Mouse (Mus musculus) embryonic facial prominence, embryonic 11.5 days (tissue): ENCODE data around the gene Syn3. TPM values are rescaled to one million over a fixed set of nuclear protein-coding genes. Genes with fewer than 3 reads are reported as not detected.

ENCODE experiments used
- ATAC-seq: fragments of 200-750 bp; cut with Nextera tagmentation; replicated peaks from 2 replicates; pipeline ENCODE4 v1.8.0; 2017; ENCODE audit warnings: low read depth; ENCODE audit not compliant: insufficient number of reproducible peaks, low FRiP score, low TSS enrichment
- DNase-seq: peaks from one replicate; pipeline ENCODE4 v3.0.0-alpha.2; 2015; ENCODE audit warnings: low spot score
- H3K27ac ChIP-seq: fragments of 300-500 bp; sonication (generic); replicated peaks from 2 replicates; pipeline ENCODE4 v1.5.1; 2014; ENCODE audit warnings: mild to moderate bottlenecking, low read depth, low read length, control low read depth
- H3K27me3 ChIP-seq: fragments of 300-500 bp; sonication (generic); 2 replicates; pipeline ENCODE4 v1.6.1; 2014; ENCODE audit warnings: mild to moderate bottlenecking, low read length, moderate library complexity, mixed read lengths; ENCODE audit not compliant: control insufficient read depth, insufficient read depth
- H3K36me3 ChIP-seq: fragments of 300-500 bp; sonication (generic); replicated peaks from 2 replicates; pipeline ENCODE4 v1.6.1; 2014; ENCODE audit warnings: low read depth, mild to moderate bottlenecking, low read length, moderate library complexity, mixed read lengths; ENCODE audit not compliant: control insufficient read depth, insufficient read depth
- H3K4me1 ChIP-seq: fragments of 300-500 bp; sonication (generic); 2 replicates; pipeline ENCODE4 v1.6.1; 2014; ENCODE audit warnings: low read length, mixed read lengths; ENCODE audit not compliant: control insufficient read depth, insufficient read depth
- H3K4me2 ChIP-seq: fragments of 300-500 bp; sonication (generic); 2 replicates; pipeline ENCODE4 v1.6.1; 2014; ENCODE audit warnings: low read depth, mild to moderate bottlenecking, control low read depth, low read length, moderate library complexity
- H3K4me3 ChIP-seq: fragments of 300-500 bp; sonication (generic); 2 replicates; pipeline ENCODE4 v1.5.1; 2014; ENCODE audit warnings: low read depth, low read length, control low read depth
- H3K9ac ChIP-seq: fragments of 300-500 bp; sonication (generic); replicated peaks from 2 replicates; pipeline ENCODE4 v1.6.1; 2014; ENCODE audit warnings: mild to moderate bottlenecking, control low read depth, low read length
- H3K9me3 ChIP-seq: fragments of 300-500 bp; sonication (generic); replicated peaks from 2 replicates; pipeline ENCODE4 v1.6.1; 2016; ENCODE audit warnings: mild to moderate bottlenecking, low read length, inconsistent platforms, mixed read lengths; ENCODE audit not compliant: control insufficient read depth
- WGBS: fragments of 180-500 bp; shearing (Covaris S2); extraction: QIAGEN DNeasy Blood & Tissue Kit; methylation state at CpG from one replicate; pipeline ENCODE4 v1.1.7; 2014; 5-methylcytosine and 5-hydroxymethylcytosine counted together
- polyA plus RNA-seq: library from polyadenylated mRNA; unstranded; fragments of >200 nt; fragmentation: Nextera tagmentation; extraction: Ambion mirVana; gene quantifications from 2 replicates; pipeline ENCODE4 v1.2.1, GENCODE M21; 2014

The Syn3 gene
- polyA plus RNA-seq, 1 experiment from 2014 or later = 3.1 TPM

DNA sequence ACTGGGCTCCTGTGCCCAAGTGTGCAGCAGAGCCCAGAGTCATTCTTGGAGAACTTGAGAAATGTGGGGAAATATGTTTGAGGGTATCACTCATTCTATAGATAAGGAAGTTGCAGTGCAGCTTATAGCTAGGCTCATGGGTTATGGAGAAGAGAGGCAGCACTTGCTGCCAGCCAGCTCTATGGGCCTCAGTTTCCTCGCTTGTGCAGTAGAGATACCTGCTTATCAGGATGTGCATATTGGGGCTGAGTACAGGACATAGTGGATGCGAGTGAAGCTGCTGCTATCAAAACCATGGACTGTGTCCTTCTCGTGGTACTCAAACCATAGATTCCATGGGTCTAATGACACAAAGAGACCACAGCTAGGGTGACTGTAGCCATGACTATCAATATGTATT, 146.2 kb downstream of the Syn3 start:
- 93% methylated on average over 3 of the region's 3 CpGs for WGBS
- H3K4me1 ChIP-seq = no peaks in the 10 kb centered on the region

DNA sequence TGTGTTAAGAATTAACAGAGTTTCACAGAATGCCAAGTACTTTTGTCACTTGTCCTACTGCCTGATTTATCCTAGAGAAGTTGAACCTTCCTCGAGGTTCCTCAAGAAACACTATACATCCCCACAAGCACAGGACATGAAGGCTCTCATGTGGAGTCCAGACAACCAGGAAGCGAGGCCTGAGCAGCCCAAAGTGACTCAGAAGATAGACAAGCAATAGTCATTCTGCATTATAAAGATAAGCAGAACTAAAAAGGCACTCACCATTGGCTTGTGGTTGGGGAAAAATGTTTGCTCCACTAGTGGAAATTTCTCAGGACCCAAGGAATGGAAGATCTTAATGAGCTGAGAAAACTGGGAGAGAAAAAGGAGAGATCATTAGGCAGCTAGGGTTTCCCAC, 147.4 kb downstream of the Syn3 start:
- Histone ChIP-seq H3K4me1 (no peaks in the 10 kb centered on the region), H3K27me3 (no peaks in the 10 kb centered on the region), H3K4me2 (no peak overlapping the region), H3K36me3 (no peaks in the 10 kb centered on the region), H3K9me3 (no peaks in the 10 kb centered on the region), H3K9ac (no peak overlapping the region), H3K27ac (no peak overlapping the region), H3K4me3 (no peak overlapping the region)
- 78% methylated on average over 2 of the region's 2 CpGs for WGBS
- ATAC-seq = no peak
- DNase-seq = no peak

More for the DNA sequence above, 146.2 kb downstream of the Syn3 start:
- DNase-seq = no peak
- Histone ChIP-seq H3K36me3 (no peaks in the 10 kb centered on the region), H3K9ac (no peak overlapping the region), H3K4me3 (no peak overlapping the region), H3K27me3 (no peaks in the 10 kb centered on the region), H3K27ac (no peak overlapping the region), H3K9me3 (no peaks in the 10 kb centered on the region), H3K4me2 (no peak overlapping the region)
- no peak for ATAC-seq

DNA sequence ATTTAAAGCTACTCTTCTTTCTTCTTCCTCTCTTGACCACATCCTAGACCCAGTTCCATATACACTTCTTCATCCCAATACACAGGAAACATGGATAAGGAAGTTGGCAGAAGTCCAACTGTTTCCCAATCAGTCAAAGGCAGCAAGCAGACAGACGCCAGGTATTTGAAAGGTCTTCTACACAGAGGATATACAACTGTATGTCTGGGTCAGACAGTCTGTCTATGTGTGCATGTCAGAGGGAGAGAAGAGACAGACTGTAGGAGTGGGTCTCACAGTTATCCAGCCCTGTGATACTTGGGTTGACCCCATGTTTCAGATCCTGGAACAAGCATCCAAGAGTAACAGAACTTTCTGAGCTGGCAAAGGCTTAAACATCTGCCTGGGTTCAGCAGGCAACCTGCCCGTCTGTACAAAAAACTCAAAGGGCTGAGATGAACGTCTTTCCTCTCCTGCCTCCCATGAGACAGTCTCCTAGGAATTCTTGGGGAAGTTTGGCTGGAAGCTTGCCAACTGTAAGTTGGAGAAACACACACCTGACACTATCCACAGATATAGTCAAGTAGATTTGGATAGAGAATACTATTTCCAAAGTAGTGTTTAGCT, 152.4 kb downstream of the Syn3 start:
- no peak overlapping the region for H3K9ac ChIP-seq
- ATAC-seq (no peak), DNase-seq (no peak)
- H3K9me3 ChIP-seq = no peaks in the 10 kb centered on the region
- H3K27me3 ChIP-seq = no peaks in the 10 kb centered on the region
- H3K36me3 ChIP-seq = peaks cover 2% of the 10 kb centered on the region
- H3K4me2 ChIP-seq = no peak overlapping the region
- H3K4me3 ChIP-seq = no peak overlapping the region
- H3K27ac ChIP-seq = no peak overlapping the region
- H3K4me1 ChIP-seq = no peaks in the 10 kb centered on the region
- 72% methylated on average over 3 of the region's 3 CpGs for whole genome bisulfite sequencing

DNA sequence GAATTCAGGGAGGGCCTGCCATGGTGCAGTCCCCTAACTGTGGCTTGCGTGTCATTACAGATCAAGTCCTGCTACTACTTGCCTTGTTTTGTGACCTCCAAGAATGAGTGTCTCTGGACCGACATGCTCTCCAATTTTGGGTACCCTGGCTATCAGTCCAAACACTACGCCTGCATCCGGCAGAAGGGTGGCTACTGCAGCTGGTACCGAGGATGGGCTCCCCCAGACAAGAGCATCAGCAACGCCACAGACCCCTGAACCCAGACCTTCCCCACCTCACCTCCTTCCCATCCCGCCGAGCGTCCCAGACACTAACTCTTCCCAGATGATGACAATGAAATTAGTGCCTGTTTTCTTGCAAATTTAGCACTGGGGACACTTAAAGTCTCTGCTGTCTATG, 153.1 kb downstream of the Syn3 start:
- H3K4me3 ChIP-seq = no peak overlapping the region
- no peak overlapping the region for H3K9ac ChIP-seq
- ATAC-seq (no peak), DNase-seq (no peak)
- no peak overlapping the region for H3K4me2 ChIP-seq
- no peak overlapping the region for H3K27ac ChIP-seq
- WGBS = 95% methylated on average over 9 of the region's 9 CpGs
- H3K9me3 ChIP-seq = no peaks in the 10 kb centered on the region
- no peaks in the 10 kb centered on the region for H3K4me1 ChIP-seq
- H3K27me3 ChIP-seq = no peaks in the 10 kb centered on the region
- peaks cover 2% of the 10 kb centered on the region for H3K36me3 ChIP-seq

DNA sequence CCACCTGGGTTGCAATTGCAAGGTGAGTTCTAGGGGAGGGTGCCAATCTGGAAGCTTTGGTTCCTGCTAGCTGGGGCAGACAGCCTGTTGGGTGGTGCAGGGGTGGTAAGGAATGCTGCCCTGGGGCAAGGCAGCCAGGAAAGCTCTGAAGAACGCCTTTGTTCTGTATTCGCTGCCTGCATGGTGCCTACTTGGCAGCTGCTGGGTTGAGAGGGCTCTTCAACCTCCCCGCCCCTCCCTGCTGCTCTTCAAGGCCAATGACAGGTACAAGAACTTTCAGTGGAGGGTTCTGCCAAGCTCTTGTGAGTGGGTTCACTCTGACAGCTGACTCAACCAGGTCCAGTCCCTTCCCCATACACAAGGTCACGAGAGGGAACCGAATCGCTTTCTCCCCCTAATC, 154.0 kb downstream of the Syn3 start:
- H3K4me2 ChIP-seq = no peak overlapping the region
- no peaks in the 10 kb centered on the region for H3K4me1 ChIP-seq
- H3K27me3 ChIP-seq = no peaks in the 10 kb centered on the region
- ATAC-seq (no peak), DNase-seq (no peak)
- no peak overlapping the region for H3K27ac ChIP-seq
- H3K9ac ChIP-seq = no peak overlapping the region
- WGBS = 71% methylated on average over 6 of the region's 6 CpGs
- H3K4me3 ChIP-seq = no peak overlapping the region
- H3K36me3 ChIP-seq = peaks cover 2% of the 10 kb centered on the region
- no peaks in the 10 kb centered on the region for H3K9me3 ChIP-seq

DNA sequence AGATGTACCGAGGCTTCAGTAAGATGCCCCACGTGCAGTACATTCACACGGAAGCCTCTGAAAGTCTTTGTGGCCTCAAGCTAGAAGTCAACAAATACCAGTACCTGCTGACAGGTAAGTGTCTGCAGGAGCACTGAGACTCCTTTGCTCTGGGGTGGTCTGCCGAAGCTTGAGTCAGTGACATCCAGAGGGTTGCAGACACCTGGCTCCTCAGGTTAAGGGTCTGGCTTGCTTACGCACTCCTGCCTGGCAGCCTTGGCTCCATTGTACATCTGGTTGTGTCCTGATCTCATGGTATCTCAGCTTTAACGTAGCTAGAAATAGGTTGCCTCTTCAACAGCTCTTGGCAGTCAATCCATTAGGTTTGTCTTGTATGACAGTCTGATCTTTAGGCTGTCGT, 154.8 kb downstream of the Syn3 start:
- no peak overlapping the region for H3K27ac ChIP-seq
- no peak overlapping the region for H3K4me3 ChIP-seq
- H3K4me1 ChIP-seq = no peaks in the 10 kb centered on the region
- peaks cover 2% of the 10 kb centered on the region for H3K36me3 ChIP-seq
- no peak for DNase-seq
- 88% methylated on average over 7 of the region's 7 CpGs for WGBS
- H3K4me2 ChIP-seq = no peak overlapping the region
- H3K27me3 ChIP-seq = no peaks in the 10 kb centered on the region
- no peak for ATAC-seq
- no peaks in the 10 kb centered on the region for H3K9me3 ChIP-seq
- no peak overlapping the region for H3K9ac ChIP-seq

DNA sequence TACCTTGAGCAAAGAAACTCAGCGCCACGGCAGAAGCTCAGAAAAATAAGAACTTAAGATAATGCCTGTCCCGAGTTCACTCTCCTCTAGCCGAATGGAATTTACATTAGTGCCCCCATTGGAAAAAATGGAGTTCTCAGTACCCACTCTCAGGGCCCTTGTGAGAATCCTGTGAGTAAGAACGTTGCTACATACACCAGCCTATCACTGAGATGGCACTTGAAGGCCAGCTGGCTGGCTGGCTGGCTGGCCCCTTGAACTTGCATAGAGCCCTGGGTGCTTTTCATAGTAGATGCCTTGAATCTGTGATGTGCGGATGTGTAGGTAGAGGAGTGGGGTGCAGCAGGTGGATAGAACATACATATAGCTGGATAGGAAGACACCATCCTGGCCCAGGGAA, 155.3 kb downstream of the Syn3 start:
- no peaks in the 10 kb centered on the region for H3K27me3 ChIP-seq
- H3K9ac ChIP-seq = no peak overlapping the region
- ATAC-seq (no peak), DNase-seq (no peak)
- 92% methylated on average over 6 of the region's 6 CpGs for WGBS
- no peak overlapping the region for H3K4me2 ChIP-seq
- no peak overlapping the region for H3K4me3 ChIP-seq
- no peaks in the 10 kb centered on the region for H3K9me3 ChIP-seq
- H3K27ac ChIP-seq = no peak overlapping the region
- peaks cover 2% of the 10 kb centered on the region for H3K36me3 ChIP-seq
- no peaks in the 10 kb centered on the region for H3K4me1 ChIP-seq

DNA sequence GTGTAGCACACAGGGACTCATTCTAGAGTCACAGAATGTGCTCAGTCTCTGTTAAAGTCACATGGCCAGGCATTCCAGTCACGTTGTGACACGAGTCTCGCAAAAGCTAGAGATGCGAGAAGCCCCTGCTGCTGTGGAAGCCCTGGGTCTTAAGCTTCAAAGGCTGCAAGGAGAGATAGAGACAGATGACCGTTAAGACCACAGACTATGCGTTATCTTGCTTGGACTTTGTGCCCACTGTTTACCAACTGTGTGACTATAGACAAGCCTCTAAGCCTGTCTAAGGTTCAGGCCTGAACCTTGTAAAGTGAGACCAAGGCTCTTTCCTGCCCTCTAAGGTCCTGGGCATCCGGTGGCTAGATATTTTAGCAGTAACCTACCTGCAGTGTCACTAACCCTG, 156.0 kb downstream of the Syn3 start:
- no peak for DNase-seq
- WGBS = 72% methylated on average over 7 of the region's 7 CpGs
- H3K4me2 ChIP-seq = no peak overlapping the region
- peaks cover 2% of the 10 kb centered on the region for H3K36me3 ChIP-seq
- no peaks in the 10 kb centered on the region for H3K27me3 ChIP-seq
- no peaks in the 10 kb centered on the region for H3K4me1 ChIP-seq
- H3K9me3 ChIP-seq = no peaks in the 10 kb centered on the region
- no peak for ATAC-seq
- H3K9ac ChIP-seq = no peak overlapping the region
- no peak overlapping the region for H3K27ac ChIP-seq
- no peak overlapping the region for H3K4me3 ChIP-seq
